Mouse (Mus musculus) liver, embryonic 14.5 days (tissue): ENCODE data around the gene Stub1.

ENCODE experiments used
- CTCF ChIP-seq: IDR thresholded peaks from 2 replicates; pipeline ENCODE4 v1.5.1; 2016; ENCODE audit warnings: antibody characterized with exemption, low read depth, control low read depth
- EP300 ChIP-seq: IDR thresholded peaks from 2 replicates; pipeline ENCODE4 v1.6.1; 2016; ENCODE audit warnings: antibody characterized with exemption, low read depth

- TF ChIP-seq CTCF: no peak
- TF ChIP-seq EP300: no peak
These were observed 30.5 kb upstream of the Stub1 start for GRCm38 (mm10) chr17:25863681-25864080.
